17 mouse cellular contexts compared by ENCODE assay signal in genomic region chr13:94632730-94633129, GRCm38 (mm10).
DNase-seq lines count a peak whose midpoint lies in the region; ATAC-seq and TF ChIP-seq lines count a peak whose summit lies in the region.
"Had no signal": no experiment of that assay in that cellular context is flagged by ENCODE, and none has a peak within 500 bp of the region (broad histone marks: within the 10 kb centered on the region; RNA-seq: fewer than 3 reads in every experiment).

No protein-coding gene starts in this region.

- intact Hi-C loops in heart, postnatal 25 days (cut with DNase I) = no loop called here

- H3K4me1 ChIP-seq in forebrain, postnatal 0 days (ENCODE audit: insufficient read depth) = no peaks in the 10 kb centered on the region
- H3K4me1 ChIP-seq in hindbrain, postnatal 0 days (ENCODE audit: insufficient read depth, low read length) = no peaks in the 10 kb centered on the region
- H3K4me1 ChIP-seq: embryonic facial prominence, embryonic 10.5 days; intestine, embryonic 15.5 days had no signal

- H3K27ac ChIP-seq in forebrain, postnatal 0 days (ENCODE audit: low read depth, low read length) = no peak overlapping the region
- no peak overlapping the region for H3K27ac ChIP-seq in hindbrain, postnatal 0 days
- H3K27ac ChIP-seq: embryonic facial prominence, embryonic 10.5 days; hindbrain, embryonic 13.5 days; intestine, embryonic 15.5 days had no signal

- no peak overlapping the region for H3K9ac ChIP-seq in forebrain, postnatal 0 days
- H3K9ac ChIP-seq in hindbrain, postnatal 0 days (replicated peaks; ENCODE audit: low read length) = no peak overlapping the region
- H3K9ac ChIP-seq: hindbrain, embryonic 13.5 days; intestine, embryonic 15.5 days had no signal

- no peak overlapping the region for H3K4me2 ChIP-seq in forebrain, postnatal 0 days (ENCODE audit: low read depth)
- no peak overlapping the region for H3K4me2 ChIP-seq in hindbrain, postnatal 0 days (ENCODE audit: low read depth, low read length)
- H3K4me2 ChIP-seq: hindbrain, embryonic 13.5 days; intestine, embryonic 15.5 days had no signal

- H3K27me3 ChIP-seq in forebrain, postnatal 0 days (ENCODE audit: insufficient read depth, low read length) = no peaks in the 10 kb centered on the region
- no peaks in the 10 kb centered on the region for H3K27me3 ChIP-seq in hindbrain, postnatal 0 days (ENCODE audit: insufficient read depth, low read length)
- H3K27me3 ChIP-seq: intestine, embryonic 15.5 days had no signal

- WGBS in forebrain, postnatal 0 days = 39% methylated on average over 5 of the region's 5 CpGs
- WGBS in hindbrain, postnatal 0 days = 56% methylated on average over 5 of the region's 5 CpGs

- DNase-seq in heart, adult 11 months = peak; percentile 41
- DNase-seq in heart, postnatal 25 days (ENCODE audit: low spot score) = no peak
- DNase-seq in layer of hippocampus, postnatal 14 days (ENCODE audit: low spot score in 2 of 2) = peak; percentile 5 to 9
- DNase-seq in layer of hippocampus, adult 18-20 months (ENCODE audit: low spot score in 2 of 2) = no peak
- DNase-seq in adipocyte (ENCODE audit: low spot score) = peak; percentile 3
- peak; percentile 40 for DNase-seq in forebrain, postnatal 0 days
- DNase-seq in hindbrain, postnatal 0 days (ENCODE audit: low spot score) = no peak
- no peak for DNase-seq in kidney, adult 18-20 months
- DNase-seq: adrenal gland, postnatal 14 days; cerebellum, adult 18-20 months; cerebellum, adult 9-11 months; gastrocnemius, postnatal 14 days; kidney, adult 2 months had no signal

- no peaks in the 10 kb centered on the region for H3K36me3 ChIP-seq in forebrain, postnatal 0 days (ENCODE audit: insufficient read depth)
- H3K36me3 ChIP-seq in hindbrain, postnatal 0 days (ENCODE audit: insufficient read depth, low read length) = no peaks in the 10 kb centered on the region
- H3K36me3 ChIP-seq: embryonic facial prominence, embryonic 10.5 days; G1E; hindbrain, embryonic 13.5 days; intestine, embryonic 15.5 days had no signal

- peak; percentile 38 for ATAC-seq in forebrain, postnatal 0 days
- ATAC-seq in hindbrain, postnatal 0 days = no peak
- ATAC-seq: intestine, embryonic 15.5 days had no signal

- no peak for TF ChIP-seq CTCF in forebrain, postnatal 0 days (IDR thresholded peaks at IDR 0.05; ENCODE audit: low read depth)
- TF ChIP-seq CTCF in hindbrain, postnatal 0 days (IDR thresholded peaks at IDR 0.05; ENCODE audit: low read depth) = no peak

- no peak overlapping the region for H3K4me3 ChIP-seq in forebrain, postnatal 0 days (ENCODE audit: low read depth, low read length)
- no peak overlapping the region for H3K4me3 ChIP-seq in hindbrain, postnatal 0 days (ENCODE audit: low read length)
- H3K4me3 ChIP-seq: embryonic facial prominence, embryonic 10.5 days; hindbrain, embryonic 13.5 days; intestine, embryonic 15.5 days had no signal

- no peaks in the 10 kb centered on the region for H3K9me3 ChIP-seq in forebrain, postnatal 0 days (ENCODE audit: low read length)
- no peaks in the 10 kb centered on the region for H3K9me3 ChIP-seq in hindbrain, postnatal 0 days (ENCODE audit: low read length)
- H3K9me3 ChIP-seq: embryonic facial prominence, embryonic 10.5 days; G1E; hindbrain, embryonic 13.5 days; intestine, embryonic 15.5 days had no signal

Comparison
In these comparisons a context has a peak if more than half of its experiments do, and no peak if none do; other contexts are left out.
1. DNase-seq: peak in heart, adult 11 months (single experiment), layer of hippocampus, postnatal 14 days (2 of 2), adipocyte (single experiment) and forebrain, postnatal 0 days (single experiment); none in heart, postnatal 25 days (single experiment), layer of hippocampus, adult 18-20 months (0 of 2), hindbrain, postnatal 0 days (single experiment) and kidney, adult 18-20 months (single experiment).